Mouse (Mus musculus): Measurements from ENCODE around the gene Nppb.
A peak's percentile ranks its signal among the peaks of the same experiment; 100 is the strongest.

The Nppb gene

DNA sequence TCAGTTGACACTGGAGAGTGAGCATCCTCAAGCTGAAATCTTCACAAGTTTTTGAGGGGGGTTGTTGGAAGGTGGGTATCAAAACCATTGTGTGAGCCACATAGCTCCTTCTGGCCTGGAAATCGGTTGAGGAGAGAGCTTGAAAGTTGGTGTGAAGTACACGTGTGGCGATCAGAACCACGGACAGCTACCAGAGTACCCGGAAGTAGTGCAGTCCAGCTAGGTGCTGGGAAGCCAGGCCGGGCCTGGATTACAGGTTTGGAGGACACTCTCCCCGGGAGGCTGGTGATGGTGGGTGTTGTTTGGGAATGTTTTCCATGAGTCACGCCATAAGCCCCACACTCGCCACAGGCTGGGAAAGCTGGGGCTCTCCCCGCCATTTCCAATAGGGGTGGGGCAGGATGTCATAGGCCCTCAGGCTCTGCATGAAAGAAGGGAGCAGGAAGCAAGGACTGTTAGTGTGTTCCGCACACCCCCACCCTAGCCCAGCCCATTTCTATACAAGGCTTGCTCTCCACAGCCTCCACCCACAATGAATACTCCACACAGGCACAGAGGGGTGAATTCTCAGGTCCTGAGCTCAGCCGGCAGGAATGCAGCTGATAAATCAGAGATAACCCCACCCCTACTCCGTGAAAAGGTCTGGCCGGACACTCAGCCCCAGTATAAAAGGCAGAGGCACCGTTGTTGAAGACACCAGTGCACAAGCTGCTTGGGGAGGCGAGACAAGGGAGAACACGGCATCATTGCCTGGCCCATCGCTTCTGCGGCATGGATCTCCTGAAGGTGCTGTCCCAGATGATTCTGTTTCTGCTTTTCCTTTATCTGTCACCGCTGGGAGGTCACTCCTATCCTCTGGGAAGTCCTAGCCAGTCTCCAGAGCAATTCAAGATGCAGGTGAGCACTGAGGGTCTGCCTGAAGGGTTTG lies at the start of gene Nppb:
Gene Nppb (plus strand): TSS at position 584 of the 928 bp plus-strand sequence.
- DNase-seq: peak; percentile 82

DNA sequence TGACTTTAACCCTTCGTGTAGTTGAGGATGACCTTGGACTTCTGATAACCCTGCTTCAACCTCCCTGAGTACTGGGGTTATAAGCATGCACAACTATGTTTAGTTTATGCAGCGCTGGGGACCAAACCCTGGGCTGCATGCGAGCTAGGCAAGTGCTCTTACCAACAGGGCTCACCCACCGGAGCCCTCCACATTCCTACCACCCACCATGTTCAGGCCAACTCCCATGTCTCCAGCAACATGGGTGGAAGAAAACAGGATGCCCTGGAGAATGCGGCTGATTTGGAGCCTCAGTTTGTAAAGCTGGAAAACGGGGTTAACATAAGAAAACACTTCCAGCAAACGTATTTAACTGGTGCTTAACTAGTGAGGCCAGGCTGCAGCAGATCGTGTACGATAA lies 49.7 kb upstream of the Nppb start:
- no peak for DNase-seq

DNA sequence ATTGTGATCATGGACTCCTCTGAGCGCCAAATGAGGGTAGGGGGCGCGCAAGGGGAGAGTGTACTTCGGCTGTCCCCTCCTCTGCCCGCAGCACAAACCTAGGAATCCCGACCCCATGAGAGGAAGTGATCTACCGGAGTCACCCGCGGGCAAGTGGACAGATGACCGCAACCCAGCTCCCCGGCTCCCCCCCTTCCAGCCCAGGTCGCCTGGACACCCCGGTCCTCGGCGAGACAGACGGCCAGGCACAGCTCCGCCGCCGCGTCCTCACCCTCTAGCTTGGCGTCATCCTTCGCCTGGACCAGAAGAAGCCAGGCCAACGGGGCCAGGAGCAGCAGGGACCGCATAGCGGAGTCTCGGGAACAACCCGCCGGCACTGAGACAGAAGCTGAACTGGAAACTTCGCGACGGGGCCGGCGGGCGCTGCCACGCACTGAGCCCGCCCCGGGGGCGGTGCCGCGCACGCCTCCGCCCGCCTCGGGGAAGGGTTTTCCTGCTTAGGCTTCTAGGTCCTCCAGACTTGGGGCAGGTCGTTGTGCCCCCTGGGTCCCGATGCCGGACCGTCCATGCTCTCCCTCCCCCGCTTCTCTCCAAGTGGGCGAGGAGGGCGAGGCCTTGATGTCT lies 49.1 kb upstream of the Nppb start, which contains the start of gene Plod1:
Gene Plod1 (minus strand): TSS at position 437 of the 624 bp plus-strand sequence.
- DNase-seq: peak; percentile 92

DNA sequence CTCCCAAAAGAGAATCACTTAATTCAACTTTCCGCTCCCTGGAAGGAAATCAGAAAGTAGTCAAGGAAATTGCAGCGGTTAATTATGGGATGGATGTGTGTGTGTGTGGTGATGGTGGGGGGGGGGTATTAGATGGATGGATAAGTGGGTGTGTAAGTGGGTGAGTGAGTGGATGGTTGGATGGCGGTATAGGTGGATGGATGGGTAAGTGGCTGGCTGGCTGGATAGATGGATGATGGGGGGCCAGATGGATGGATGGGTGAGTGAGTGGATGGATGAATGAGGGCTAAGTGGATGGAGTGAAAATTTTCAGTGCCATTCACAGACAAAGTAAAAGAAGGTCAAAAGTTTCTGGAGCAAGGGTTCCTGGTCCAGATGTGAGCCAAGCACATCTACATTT lies 48.6 kb upstream of the Nppb start:
- no peak for DNase-seq

DNA sequence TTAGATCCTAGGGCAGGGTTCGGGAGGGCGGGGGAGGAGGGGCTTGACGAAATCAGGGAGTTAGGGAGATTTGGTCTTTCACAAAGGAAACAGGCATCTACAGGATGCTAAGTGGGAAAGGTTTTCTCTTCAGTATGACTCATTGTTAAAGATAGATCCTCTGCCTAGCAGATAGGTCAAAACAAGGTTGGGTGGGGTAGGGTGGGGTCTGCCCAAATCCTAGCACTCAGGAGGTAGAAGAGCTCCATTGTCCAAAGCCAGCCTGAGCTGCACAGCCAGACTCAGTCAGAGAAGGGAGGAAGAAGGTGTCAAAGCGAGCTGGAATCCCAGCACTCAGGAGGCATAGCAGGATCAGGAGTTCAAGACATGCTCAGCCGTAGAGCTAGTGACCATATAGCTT lies 48.1 kb upstream of the Nppb start:
- DNase-seq: no peak

DNA sequence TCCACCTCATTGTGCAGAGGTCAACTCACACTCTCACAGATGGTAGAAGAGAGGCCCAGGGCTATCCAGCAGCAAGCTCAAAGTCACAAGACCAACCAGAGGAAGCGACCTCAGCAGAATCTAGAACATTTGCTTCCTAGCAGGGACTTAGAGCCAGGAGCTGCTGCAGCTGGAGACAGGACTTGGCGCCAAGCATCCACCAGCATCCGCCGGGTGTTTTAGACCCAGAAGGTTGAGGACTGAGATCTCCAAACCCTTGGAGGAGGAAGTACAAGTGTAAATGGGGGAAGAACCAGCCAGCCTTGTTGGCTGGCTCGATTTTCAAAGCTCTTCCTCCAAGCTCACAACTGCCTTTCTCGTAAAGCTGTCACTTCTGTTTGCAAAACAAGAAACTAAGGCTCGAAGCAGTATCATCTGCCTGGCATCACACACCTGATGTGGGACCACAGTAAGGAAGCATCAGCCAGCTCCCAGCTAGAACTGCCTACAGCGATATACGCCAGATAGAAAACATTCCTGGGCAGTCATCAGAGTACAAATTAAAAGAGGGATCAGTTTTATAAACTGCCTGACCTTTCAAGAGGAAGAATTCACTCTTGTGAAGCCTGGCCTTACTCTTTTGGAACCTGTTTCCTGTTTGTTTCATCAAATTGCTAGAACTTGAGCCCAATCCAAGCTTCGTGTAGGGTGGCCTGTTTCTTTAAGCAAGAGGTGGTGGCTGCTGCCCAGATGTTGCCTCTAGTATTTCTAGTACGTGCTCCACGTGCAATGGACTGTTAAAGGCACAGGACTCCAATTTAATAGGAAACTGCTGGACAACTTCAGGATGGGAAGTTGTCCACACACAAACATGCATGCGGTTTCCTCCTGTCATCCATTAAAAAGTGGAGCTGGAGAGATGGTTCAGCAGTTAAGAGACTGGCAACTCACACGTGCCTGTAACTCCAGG lies 47.2 kb upstream of the Nppb start:
- peak; percentile 80 for DNase-seq

DNA sequence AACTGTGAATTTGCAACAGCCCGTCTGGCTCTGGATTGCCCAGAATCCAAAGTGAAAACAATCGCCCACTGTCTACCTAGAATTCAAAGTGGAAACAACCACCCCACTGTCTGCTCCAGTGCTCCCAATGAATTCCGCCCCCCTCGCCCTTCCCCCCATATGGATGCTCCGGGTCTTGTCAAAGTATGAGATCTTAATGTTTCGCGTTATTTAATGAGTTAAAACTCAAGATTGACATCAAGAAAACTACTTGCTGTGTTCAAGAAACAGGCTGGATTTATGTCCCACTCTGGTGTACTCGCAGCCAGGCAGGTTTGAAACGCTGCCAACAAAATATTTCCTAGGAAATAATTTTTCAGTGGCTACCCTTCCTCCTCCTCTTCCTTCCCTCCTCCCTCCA lies 45.5 kb upstream of the Nppb start:
- peak; percentile 44 for DNase-seq

DNA sequence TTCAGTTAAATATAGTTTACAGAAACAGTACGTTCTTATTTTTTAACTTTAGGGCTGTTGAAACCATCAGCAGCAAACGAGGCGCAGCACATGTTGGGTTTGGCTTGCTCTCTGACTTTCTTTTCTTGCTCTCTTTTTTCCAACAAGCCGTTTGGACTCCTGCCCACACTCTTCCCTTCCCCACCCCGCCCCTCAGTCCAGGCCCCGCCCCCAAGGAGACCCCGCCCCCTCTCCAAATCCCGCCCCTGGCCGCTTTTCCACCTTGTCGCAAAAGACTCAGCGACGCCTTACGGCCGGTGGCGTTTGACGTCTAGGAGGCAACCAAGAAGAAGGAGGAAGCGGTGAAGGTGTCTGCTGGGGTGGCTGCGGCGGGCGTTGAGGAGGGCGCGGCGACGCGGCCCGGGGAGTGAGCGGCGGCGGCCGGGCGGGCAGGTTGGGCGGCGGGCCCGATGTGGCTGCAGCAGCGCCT lies 45.0 kb upstream of the Nppb start, which contains the start of gene 2510039O18Rik:
Gene 2510039O18Rik (plus strand): TSS at position 320 of the 469 bp plus-strand sequence.
- DNase-seq: peak; percentile 94

DNA sequence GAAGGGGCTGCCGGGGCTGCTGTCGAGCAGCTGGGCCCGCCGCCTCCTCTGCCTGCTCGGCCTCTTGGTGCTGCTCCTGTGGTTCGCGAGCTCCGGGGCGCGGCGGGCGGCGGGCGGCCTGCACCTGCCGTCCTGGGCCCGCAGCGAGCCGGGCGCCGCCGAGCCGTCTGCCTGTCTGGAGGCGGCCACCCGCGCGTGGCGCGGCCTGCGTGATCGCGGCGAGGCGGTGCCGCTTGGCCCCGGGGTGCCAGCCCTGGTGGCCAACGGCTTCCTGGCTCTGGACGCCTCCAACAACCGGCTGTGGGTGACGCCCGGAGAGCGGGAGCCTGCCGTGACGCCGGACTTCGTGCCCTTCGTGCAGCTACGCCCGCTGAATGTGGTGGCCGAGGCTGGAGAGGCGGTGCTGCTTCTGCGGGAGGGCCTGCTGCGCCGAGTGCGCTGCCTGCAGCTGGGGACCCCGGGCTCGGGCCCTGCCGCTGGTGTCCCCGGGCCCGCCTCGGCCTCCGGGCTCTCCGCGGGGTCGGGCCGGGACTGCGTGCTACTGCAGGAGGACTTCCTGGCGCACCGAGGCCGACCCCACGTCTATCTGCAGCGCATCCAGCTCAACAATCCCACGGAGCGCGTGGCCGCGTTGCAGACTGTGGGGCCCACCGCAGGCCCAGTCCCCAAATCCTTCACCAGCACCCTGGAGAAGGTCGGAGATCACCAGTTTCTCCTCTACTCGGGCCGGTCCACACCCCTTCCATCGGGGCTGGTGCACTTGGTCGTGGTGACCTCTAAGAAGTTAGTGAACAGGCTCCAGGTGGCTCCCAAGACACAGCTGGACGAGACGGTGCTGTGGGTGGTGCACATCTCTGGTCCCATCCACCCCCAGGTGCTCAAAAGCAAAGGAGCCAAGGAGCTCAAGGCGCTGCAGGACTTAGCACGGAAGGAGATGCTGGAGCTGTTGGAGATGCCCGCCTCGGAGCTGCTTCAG lies 44.3 kb upstream of the Nppb start:
- peak; percentile 58 for DNase-seq

DNA sequence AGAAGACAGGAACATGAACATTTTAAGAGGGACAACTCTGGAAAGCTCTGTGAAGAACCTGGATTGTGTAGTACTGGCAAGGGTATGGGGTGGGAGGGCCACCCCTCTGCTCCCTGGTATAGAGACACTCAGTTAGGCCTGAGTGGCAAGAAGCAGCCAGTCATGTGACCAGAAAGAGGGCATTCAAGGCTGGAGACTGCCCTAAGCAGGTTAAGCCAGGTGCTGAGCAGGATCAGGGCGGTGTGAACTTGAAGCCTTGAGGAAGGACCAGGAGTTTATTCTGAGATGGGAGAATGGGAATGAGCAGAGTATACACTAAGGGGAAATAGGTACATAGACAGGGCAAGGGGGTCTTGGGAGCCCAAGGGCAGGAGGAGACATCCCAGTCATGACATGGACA lies 42.6 kb upstream of the Nppb start:
- peak; percentile 42 for DNase-seq

DNA sequence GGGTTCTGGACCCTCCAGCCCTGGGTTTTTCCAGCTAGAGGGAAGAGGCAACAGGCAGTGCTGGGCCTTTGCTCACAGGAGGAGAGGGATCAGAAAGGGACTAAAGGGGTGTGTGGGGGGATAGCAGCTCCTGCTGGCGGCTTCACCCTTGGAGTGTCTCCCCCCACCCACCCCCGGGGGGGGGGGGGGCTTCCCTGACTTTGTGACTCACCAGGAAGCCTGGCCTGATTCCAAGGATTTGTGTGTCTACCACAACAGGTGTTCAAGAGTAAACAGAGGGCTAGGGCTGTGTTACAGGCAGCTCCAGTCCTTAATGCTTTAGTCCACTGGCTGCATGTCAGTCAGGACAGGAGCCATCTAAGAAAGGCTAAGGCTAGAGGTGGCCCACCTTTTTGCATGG lies 38.1 kb upstream of the Nppb start:
- DNase-seq: no peak

DNA sequence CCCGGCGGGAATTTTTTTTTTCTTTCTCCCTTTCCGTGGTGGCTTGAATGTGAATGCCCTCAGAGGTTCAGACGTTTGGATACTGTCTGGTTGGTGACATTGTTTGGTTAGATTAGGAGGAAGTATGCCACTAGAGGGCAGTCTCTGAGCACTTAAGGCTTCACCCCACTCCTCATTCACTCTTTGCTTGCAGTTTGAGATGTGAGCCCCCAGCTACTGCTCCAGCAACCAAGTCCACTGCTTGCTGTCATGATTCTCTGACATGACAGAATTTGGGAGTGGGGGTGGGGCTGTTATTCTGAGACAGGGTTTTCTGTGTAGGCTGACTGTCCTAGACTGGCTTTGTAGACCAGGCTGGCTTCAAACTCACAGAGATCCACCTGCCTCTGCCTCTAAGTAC lies 32.0 kb upstream of the Nppb start:
- peak; percentile 56 for DNase-seq

DNA sequence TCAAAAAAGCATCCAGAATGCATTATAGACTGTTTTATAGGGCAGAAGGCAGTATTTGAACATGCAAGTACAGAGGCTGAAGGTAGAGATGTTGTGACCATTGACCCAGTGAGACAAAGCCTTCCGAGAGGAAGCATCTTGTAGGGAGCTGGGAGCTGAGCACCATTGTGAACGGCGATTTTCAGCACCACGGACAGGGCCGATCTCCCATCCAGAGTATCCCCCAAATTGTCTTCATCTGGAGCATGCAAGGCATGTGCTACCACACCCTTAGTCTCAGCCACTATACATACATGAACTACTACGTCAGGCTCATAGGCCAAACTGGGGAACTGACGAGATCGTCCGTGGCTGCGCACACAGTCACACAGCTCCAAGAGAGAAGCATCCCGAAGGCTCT lies 28.4 kb upstream of the Nppb start:
- peak; percentile 63 for DNase-seq

DNA sequence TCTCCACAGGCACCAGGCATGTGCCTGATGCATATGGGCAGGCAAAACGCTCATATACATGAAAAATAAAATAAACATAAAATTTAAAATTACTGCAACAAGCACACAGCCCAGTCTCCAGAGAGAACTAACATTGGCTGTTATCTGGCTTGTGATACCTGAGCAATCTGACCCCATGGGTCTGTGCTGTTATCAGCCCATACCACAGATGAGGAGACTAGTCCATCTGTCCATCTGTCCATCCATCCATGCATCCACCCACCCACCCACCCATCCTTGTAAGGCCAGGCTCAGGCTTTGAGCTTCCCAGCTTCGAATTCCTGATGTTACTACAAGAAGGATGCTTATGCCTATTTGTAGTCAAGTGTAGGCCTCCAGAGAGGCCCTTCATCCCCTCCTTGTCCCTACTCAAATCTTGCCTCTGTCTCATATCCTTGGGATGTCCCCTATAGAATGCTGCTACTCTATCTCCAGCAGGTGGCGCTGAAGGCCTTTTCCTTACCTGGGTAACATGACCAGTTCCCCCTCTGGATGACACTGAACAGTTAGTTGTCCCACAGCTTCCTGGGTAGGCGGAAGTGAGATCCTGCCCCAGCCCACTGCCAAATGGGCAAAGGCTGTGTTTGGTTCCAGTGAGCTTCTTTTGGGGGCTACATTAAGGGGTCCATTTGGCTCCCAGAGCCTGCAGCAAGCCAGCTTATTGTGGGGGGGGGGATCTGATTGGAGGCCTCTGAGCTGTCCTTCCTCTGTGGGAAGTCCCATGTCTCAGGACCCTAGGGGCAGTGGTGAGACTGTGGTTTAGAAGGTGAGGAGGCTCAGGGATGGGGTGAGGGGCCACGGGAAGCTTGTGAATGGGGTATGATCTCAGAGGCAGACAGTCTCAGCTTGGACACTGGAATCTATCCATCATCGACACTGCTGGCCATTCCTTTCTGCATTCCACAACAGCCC lies 25.4 kb upstream of the Nppb start:
- DNase-seq: peak; percentile 84

DNA sequence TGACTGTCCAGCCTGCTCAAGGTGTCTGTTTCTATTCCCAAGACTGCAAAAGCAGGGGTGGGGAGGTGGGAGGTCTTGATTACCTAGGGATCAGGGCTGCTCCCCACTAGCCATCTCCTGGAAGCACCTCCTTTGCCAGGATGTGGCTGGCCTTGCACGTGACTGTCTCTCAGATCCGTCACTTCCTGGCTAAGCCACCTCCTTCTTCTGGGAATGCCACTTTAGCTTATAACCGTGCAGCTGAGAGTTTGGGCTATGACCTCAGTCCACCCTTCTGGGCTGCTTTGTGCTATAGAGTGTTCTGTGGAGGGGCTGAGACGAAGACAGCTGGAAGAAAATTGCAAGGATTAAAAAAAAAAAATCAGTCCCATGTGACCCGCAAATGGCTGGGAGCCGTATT lies 22.8 kb upstream of the Nppb start:
- DNase-seq: no peak

DNA sequence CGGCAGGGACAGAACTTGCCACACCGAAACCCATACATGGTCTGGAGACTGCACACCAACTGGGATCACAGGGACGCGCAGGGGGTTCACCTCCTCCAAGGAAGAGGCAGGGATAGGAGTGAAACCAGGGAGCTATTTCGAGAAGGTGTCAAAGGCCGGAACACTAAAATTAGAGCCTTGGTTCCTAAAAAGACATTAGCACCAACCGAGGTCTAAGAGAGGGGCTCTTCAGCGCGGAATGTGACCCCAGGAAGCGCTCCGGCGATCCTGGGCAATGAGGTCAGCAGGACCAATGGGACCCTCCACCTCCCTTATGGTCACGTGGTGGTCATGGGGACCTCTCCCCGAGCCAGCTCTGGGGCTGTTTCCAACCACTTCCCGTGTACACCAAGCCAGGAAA lies 22.0 kb upstream of the Nppb start:
- DNase-seq: no peak

DNA sequence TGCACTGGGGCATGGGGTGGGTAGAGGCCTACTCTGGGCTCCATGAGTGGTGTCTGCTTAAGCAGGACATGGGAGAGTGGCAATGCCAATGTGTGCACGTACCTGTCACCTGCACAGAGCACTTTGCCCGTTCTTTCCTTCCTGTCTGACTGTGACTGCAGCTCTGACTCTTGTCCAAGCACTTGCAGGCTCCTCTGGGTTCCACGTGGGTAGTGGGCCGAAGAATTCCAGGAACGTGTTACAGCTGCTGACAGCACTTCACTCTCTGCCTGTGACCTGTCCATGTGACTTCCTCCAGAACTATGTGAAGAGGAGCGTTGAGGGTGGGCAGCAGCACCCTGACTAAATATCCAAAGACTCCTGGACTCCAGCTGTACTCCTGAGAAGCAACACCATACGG lies 19.9 kb upstream of the Nppb start:
- DNase-seq: peak; percentile 52

DNA sequence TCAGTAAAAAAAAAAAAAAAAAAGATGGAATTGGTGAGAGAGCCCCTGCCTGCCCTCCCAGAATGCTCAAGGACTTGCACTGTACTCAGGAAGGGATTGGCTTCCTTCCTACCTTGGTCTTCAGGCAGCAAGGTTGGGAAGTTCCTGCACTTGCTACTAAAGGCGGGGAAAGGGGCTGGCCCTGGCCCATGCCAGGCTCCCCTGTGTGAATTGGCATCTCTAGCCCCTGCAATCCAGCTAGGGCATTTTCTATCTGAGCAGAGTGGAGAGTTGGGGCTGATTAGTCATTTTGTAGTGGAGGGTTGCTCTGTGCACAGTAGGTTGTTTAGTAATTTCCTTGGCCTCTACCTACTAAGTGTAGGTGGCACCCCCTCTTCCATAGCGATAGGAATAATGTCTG lies 16.8 kb upstream of the Nppb start:
- no peak for DNase-seq

DNA sequence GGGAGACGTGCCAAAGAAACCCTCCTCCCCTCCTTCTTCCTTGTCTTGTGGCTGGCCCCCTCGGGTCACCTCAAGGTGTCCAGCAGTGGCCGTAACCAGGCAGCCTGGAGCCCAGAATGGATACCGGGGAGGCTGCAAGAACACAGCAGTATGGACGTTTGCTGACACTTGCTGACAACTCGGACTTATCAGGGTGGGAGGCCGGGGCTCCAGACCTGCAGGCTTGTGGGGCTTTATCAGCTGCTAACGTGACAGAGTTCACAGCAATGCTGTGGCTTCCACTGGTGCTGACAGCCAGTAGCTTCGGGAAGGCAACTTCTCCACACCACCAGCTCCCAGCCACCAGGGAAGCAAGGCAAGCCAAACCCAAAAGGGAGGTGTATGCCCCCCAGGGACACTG lies 16.3 kb upstream of the Nppb start:
- no peak for DNase-seq

DNA sequence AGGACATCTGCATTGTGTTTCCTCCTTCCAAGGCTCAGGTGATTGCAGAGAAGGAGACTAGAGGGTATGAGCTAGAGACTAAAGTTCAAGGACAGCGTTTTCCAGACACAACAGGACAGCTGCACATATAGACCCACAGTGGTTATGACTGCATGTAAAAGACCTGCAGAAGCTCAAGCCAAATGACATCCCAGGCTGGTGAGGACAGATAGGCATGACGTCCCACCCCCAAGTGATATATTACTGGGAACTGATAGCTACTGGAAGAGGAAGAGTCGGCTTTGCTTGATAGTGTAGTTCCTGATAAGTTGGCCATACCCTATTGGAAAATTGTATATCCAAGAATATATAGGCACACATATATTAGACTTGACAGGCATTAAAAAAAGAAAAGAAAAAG lies 9.4 kb upstream of the Nppb start:
- no peak for DNase-seq

Measured in kidney, postnatal 10 days (tissue).